Mouse (Mus musculus) cortical plate, adult 2 months (tissue): Measurements from ENCODE around the gene Zfpl1.

Experiments
- CTCF ChIP-seq: fragments of 200-500 bp; IDR thresholded peaks from 2 replicates; pipeline ENCODE4 v1.5.1; 2011; ENCODE audit warnings: mild to moderate bottlenecking, control low read depth, low read length; ENCODE audit not compliant: insufficient read depth; ENCODE audit errors: extremely low read depth
- POLR2A ChIP-seq: fragments of 200-500 bp; IDR thresholded peaks from 2 replicates; pipeline ENCODE4 v1.6.1; 2011; ENCODE audit warnings: mild to moderate bottlenecking, low read length, control low read depth; ENCODE audit not compliant: insufficient read depth; ENCODE audit errors: extremely low read depth

GRCm38 (mm10) chr19:6058966-6059365, 25.8 kb downstream of the Zfpl1 start:
- TF ChIP-seq POLR2A (no peak), CTCF (no peak)
